Mouse (Mus musculus) small intestine, adult 2 months (tissue): Measurements from ENCODE around the gene Cdk4.

Experiments
- CTCF ChIP-seq: fragments of 200-500 bp; IDR thresholded peaks from 2 replicates; pipeline ENCODE4 v1.5.1; 2012; ENCODE audit warnings: low read depth, mild to moderate bottlenecking, control low read depth, inconsistent platforms, low read length, moderate library complexity, mixed read lengths; ENCODE audit not compliant: insufficient replicate concordance, insufficient read length; ENCODE audit errors: extremely low read depth
- POLR2A ChIP-seq: fragments of 200-500 bp; IDR thresholded peaks from 2 replicates; pipeline ENCODE4 v1.6.1; 2012; ENCODE audit warnings: low read depth, mild to moderate bottlenecking, control low read depth, inconsistent platforms, low read length, moderate library complexity

GRCm38 (mm10) chr10:127066519-127067018 is 3.2 kb downstream of the Cdk4 start:
- no peak for TF ChIP-seq CTCF
- TF ChIP-seq POLR2A = no peak
